Mouse (Mus musculus) c-Kit-negative CD71-positive TER-119-positive erythroid progenitor cells, embryonic 14.5 days (primary cell): ENCODE measurements around the gene Eef1a2.
"Not testable (repeated sequence)": the region's sequence is repeated elsewhere in the genome, so short reads cannot be mapped to it uniquely, and the experiment has no call there.

ENCODE experiments used
- DNase-seq: peaks from one replicate; pipeline ENCODE4 v3.0.0-alpha.2; 2013; ENCODE audit warnings: low read depth, low spot score

Eef1a2 gene

DNA sequence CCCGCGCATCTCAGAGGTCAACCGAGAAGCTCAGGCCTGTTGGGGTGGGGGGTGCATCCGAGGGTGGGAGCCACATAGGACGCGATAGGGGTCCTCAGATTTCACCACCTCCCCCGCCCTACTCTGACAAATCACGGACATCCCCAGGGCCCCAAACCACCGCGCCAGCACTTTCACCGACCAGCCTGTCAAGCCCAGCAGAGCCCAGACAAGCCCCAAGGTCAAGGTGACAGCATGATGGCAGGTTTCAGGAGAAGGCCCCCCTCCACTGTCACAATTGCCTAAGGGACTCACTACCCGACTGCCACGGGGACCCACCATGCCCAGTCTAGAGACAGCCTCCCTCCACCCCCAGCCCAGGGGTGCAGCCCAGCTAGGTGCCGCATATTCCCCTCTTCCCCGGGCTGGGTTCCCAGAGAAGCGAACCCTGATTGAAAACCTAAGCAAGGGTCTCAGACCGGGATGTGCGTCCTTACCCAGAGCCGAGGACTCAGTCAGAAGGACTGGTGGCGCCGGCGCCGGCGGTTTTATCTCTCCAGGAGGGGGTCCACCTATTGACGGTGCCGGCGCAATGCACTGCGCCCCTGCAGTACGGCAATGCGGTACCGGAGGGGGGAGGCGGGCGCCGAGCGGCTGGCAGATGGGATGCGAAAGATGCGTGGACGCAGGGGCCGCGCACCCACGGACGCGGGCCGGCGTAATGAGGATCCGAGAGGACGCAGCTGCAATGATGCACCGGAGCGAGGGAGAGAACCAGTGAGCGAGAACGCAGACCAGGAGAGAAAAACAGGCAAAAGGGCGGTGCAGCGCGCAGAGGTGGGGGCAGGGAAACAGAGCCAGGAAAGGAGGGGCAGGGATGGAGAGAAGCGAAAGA is at the start of gene Eef1a2:
Gene Eef1a2, minus strand, starts transcription at position 767 of the 874 bp plus-strand sequence.
- DNase-seq, result no peak

- DNase-seq, result peak; percentile 65
Measured at GRCm38 (mm10) chr2:181206118-181206517, 49.3 kb upstream of the Eef1a2 start.

- peak; percentile 33 for DNase-seq
Measured at GRCm38 (mm10) chr2:181205678-181206077, 48.9 kb upstream of the Eef1a2 start.

DNA sequence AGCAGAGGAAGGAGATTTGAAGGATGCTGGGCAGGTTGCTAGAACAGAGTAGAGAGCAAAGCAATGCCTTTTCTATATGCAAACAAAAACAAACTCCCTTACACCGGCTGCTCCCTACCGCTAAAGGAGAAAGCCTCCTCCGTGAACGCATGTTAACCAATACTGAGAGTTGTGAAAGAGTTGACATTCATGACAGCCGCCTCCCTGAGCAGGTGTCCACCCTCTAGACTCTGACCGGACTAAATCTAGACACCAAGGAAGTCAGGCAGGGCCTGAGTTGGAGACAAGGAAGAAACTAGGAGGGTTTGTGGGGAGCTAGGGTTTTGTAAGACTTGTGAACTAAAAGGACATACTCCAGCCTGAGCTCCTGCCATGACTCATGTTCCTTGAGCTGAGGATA is 46.1 kb upstream of the Eef1a2 start:
- DNase-seq, result no peak

DNA sequence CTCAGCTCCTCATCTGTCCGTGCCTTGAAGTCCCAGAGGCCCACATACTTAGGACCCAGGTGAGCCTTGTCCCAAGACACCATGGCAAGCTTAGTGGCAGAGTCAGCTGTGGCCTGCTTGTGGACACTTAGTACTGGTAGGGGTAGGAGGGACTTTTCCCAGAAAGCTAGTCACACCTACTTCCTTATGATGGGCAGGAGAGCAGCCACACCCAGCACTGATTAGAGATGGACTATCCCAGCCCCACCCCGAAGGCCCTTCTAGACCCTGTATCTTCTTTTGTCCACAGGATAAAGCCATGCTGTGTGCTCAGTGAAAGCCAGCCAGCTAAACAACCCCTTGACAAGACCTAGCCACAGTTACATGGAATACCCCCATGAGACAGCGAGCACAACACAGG is 45.6 kb upstream of the Eef1a2 start, which contains the start of gene Ptk6:
Gene Ptk6, minus strand, starts transcription at position 368 of the 400 bp plus-strand sequence.
- no peak for DNase-seq

DNA sequence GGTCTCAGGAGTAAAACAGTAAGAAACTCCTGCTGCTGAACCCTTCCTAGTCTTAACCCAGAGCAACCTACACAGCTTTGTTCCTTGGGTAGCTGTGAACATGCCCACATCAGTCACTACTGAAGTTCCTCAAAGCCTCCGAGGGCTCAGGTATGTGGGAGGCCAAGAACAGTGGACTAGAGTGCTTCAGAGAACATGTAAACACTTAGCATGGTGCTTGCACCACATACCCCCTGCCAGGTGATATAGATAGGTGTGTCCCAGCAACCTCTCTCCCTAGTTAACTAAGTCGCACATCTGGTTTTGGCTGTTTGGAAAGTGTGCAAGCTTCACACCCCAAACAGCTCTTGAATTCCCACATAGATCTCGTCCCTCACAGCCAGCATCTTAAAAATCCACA is 44.8 kb upstream of the Eef1a2 start:
- DNase-seq, result no peak

DNA sequence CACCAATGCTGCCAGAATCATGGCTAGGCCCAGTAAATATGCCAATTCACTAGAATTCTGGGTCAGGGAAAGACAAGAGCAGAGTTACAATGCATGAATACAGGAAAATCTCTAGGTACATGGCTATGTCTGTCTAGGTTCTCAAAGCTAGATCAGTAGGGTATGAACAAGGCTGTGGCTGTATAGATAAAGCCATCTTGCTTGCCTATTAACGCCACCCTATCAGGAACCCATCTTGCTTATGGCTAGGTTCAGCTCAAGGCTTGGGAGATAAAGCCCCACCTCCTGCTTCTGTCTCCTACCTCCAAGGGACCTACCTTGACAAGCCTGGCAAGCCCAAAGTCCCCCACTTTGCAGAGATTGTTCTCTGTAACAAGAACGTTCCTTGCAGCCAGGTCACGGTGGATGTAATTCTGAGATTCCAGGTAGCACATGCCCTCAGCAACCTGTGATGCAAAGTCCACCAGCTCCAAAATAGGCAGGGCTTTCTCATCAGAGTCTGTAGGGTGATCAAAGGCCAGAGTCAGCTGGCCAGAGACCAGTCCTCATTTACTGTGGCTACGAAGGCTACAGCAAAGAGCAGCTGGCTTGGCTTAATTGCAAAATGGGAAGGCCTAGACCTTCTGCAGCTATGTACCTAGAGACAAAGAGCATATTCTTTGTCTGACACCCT is 40.0 kb upstream of the Eef1a2 start:
- DNase-seq, result no peak

DNA sequence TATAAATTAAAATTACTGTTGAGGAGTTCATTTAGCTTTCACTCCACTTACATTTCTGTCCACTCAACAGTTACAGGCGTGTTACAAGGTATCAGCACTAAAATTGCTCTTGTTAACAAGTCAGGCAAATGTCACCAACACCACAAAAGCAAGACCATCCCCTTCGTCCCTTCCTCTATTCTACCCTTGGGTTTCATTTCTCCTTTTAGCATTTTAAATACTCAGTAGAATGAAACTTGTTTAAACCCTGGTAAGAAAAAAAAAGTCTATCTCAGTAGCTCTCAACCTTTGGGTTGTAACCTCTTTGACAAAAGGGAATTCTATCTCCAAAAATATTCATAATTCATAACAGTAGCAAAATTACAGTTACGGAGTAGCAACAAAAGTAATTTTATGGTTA is 36.2 kb upstream of the Eef1a2 start:
- DNase-seq, result no peak

DNA sequence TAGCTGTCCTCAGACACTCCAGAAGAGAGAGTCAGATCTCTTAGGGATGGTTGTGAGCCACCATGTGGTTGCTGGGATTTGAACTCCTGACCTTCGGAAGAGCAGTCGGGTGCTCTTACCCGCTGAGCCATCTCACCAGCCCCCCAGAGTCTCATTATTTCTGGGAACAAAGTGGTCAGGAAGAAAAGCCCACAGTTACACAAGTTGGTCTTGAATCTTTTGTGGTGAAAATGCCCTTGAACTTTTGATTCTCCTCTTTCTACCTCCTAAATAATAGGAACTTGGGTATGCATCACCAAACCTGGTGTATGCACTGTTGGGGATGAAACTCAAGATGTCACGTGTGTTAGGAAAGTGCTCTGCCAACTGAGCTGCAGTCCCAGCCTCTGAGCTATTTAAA is 35.1 kb upstream of the Eef1a2 start:
- no peak for DNase-seq

- DNase-seq, result not testable (repeated sequence)
Measured at GRCm38 (mm10) chr2:181191385-181191784, 34.6 kb upstream of the Eef1a2 start.

- no peak for DNase-seq
Measured at GRCm38 (mm10) chr2:181189321-181189720, 32.5 kb upstream of the Eef1a2 start.

DNA sequence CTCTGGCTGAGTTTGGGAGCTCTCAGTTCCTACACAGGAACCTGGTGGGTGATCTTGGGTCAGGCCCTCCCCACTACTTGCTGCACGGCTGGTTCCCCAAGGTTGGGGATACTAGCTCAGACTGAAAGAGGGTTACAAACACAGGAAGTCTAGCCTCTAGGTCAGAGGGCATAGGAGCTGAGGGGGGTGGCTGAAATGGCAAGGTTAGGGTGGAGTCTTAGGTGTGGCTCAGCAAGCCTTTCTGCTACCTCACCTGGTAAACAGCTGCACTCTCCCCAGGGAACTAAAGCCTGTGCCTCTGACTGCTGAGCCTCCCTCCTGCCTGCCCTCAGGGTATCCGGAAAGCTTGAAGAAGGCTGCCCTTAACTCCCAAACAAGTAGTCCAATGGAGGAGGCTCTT is 31.9 kb upstream of the Eef1a2 start:
- no peak for DNase-seq

GRCm38 (mm10) chr2:181187121-181188000 is 30.5 kb upstream of the Eef1a2 start, which contains the start of gene Ppdpf:
Ppdpf (plus strand) TSS chr2:181187247.
- DNase-seq, result peak; percentile 92

DNA sequence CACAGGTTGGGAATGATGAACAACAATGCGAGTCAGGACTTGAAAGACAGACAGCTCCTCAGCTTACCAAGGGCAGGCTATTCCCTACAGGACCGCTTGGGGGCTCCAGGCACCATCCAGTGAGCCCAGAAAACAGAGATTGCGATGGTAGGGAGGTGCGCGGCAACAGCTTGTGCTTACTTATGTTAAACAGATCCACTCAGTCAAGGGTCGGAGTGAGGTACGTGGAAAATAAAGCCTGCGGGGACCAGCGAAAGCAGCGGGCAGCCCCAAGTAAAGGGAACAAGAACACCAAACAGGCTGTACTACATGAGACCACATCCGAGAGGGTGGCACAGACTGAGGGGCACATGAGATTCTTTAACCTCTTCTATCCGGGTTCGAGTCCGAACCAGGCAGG is 29.8 kb upstream of the Eef1a2 start:
- peak; percentile 77 for DNase-seq

DNA sequence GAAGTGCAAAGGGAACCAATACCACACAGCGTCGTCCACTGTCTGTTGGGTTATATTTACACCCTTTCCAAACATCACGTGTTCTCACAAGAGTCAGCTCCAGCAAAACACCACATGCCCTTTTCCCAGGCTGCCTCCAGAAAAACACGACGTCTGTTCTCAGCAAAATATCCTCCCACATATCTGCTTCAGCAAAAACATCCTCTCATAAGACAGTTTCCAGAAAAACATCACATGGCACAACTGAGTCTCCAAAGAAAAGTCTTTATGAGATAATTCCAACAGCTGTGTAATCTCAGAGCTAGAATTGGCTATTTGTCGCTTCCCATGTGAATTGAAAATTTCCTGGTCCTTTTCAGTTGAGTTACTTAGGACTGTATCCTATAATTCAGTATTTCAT is 24.1 kb upstream of the Eef1a2 start:
- DNase-seq, result no peak

DNA sequence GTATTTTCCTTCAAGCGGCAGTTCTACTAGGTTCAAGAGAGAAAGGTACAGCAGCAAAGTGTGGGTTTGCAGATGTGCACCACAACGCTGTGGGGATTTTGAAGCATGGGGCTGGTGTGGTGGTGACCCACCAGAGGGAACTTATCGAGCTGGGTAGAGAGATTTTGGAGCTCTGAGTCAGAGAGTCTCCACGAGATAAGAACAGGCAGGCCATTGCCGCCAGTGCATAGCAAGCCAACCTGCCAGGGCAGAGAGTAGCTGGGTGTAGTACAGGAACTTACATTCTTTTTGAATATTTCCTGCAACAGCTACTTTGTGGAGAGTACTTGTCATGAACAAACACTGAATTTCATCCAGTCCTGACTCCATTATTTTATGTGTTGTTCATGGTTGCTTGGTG is 21.7 kb upstream of the Eef1a2 start:
- DNase-seq, result no peak

DNA sequence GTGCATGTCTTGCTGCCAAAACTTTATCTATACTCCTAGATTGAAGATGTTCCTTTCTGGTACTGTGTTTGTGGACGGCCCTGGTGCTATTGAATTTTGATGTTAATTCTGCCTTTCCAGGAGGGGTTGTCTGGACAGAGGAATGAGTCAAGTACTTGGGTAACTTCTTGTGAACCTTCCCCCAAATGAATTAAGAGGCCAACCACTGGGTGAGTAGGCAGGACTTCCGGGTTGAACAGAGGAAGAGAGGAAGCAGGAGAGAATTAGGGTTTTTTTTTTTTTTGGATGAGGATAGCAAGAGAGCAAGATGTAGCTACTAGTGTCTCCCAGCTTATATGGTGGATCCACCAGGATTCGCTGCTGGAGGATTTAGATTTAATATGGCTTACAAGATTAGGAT is 21.2 kb upstream of the Eef1a2 start:
- no peak for DNase-seq

DNA sequence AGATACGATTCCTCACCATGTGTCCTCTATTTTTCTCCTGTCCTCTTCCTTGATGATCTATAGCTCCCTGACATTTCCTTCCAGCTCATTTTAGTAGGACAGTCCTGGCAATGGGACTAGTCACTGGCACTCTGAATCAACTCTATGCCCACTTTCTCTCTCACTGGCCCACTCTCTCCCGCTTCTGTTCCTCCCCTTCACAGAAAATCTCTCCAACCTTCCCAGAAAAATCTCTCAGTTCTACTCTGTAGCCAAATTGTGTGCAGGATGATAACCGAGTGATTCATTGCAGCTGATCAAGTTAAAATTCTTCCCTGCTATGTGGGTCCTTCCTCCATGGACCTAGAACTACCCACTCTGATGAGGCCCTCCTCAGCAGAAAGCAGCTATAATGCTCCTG is 17.8 kb upstream of the Eef1a2 start:
- DNase-seq, result no peak

GRCm38 (mm10) chr2:181166469-181166868 is 9.7 kb upstream of the Eef1a2 start:
- no peak for DNase-seq

DNA sequence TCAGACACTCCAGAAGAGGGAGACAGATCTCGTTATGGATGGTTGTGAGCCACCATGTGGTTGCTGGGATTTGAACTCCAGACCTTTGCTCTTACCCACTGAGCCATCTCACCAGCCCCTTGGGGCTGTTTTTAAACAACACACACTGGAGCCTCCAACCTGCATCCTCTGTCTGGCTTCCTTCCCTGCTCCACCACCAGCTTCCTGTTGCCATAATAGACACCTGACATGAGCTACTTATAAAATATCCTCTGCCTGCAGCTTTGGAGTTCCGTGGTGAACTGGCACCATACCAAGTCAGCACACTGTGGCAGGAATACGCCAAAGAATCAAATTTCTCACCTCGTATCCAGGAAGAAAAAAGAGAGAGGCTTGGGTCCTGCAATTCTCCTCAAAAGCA is 4.0 kb upstream of the Eef1a2 start:
- no peak for DNase-seq

GRCm38 (mm10) chr2:181159771-181160170 is 3.0 kb upstream of the Eef1a2 start:
- DNase-seq, result no peak

- no peak for DNase-seq
Measured at GRCm38 (mm10) chr2:181159091-181159514, 2.3 kb upstream of the Eef1a2 start.
